Mouse (Mus musculus) stomach, embryonic 16.5 days (tissue): Measurements from ENCODE around the gene Gli3. TPM values are rescaled to one million over a fixed set of nuclear protein-coding genes. Genes with fewer than 3 reads are reported as not detected.

ENCODE experiments used
- ATAC-seq: fragments of 200-750 bp; cut with Nextera tagmentation; 2 replicates; pipeline ENCODE4 v1.8.0; 2017; ENCODE audit warnings: moderate number of reproducible peaks, moderate TSS enrichment; ENCODE audit not compliant: insufficient read depth, low FRiP score
- H3K27ac ChIP-seq: fragments of 300-500 bp; sonication (generic); 2 replicates; pipeline ENCODE4 v1.5.1; 2014; ENCODE audit warnings: low read length
- H3K27me3 ChIP-seq: fragments of 300-500 bp; sonication (generic); 2 replicates; pipeline ENCODE4 v1.6.1; 2014; ENCODE audit warnings: low read length, control low read depth, mixed read lengths; ENCODE audit not compliant: control insufficient read depth, insufficient read depth
- H3K36me3 ChIP-seq: fragments of 300-500 bp; sonication (generic); 2 replicates; pipeline ENCODE4 v1.6.1; 2014; ENCODE audit warnings: low read length; ENCODE audit not compliant: control insufficient read depth, insufficient read depth
- H3K4me1 ChIP-seq: fragments of 300-500 bp; sonication (generic); 2 replicates; pipeline ENCODE4 v1.6.1; 2014; ENCODE audit warnings: low read length, control low read depth, mixed read lengths; ENCODE audit not compliant: control insufficient read depth, insufficient read depth
- H3K4me2 ChIP-seq: fragments of 300-500 bp; sonication (generic); 2 replicates; pipeline ENCODE4 v1.6.1; 2014; ENCODE audit warnings: low read depth, low read length, mixed read lengths
- H3K4me3 ChIP-seq: fragments of 300-500 bp; sonication (generic); replicated peaks from 2 replicates; pipeline ENCODE4 v1.5.1; 2014; ENCODE audit warnings: mild to moderate bottlenecking, low read length
- H3K9ac ChIP-seq: fragments of 300-500 bp; sonication (generic); 2 replicates; pipeline ENCODE4 v1.6.1; 2014; ENCODE audit warnings: low read length
- H3K9me3 ChIP-seq: fragments of 300-500 bp; sonication (generic); replicated peaks from 2 replicates; pipeline ENCODE4 v1.6.1; 2016; ENCODE audit warnings: low read length, control low read depth; ENCODE audit not compliant: control insufficient read depth
- WGBS: fragments of 180-500 bp; shearing (Covaris S2); extraction: QIAGEN DNeasy Blood & Tissue Kit; methylation state at CpG from one replicate; pipeline ENCODE4 v1.1.7; 2014; 5-methylcytosine and 5-hydroxymethylcytosine counted together
- polyA plus RNA-seq: library from polyadenylated mRNA; unstranded; fragments of >200 nt; fragmentation: Nextera tagmentation; extraction: Ambion mirVana; gene quantifications from 2 replicates; pipeline ENCODE4 v1.2.1, GENCODE M21; 2015

Gli3 gene
- polyA plus RNA-seq = 13.3 and 14.3 TPM in 2 replicates

GRCm38 (mm10) chr13:15462830-15463491 lies at the start of gene Gli3:
TSS of gene Gli3 (plus strand) at chr13:15463235.
- Histone ChIP-seq H3K9me3 (no peaks in the 10 kb centered on the region), H3K27me3 (no peaks in the 10 kb centered on the region), H3K4me1 (peaks cover 6% of the 10 kb centered on the region; the same call in 1 of the 2 replicates), H3K27ac (peak within 1 kb of the TSS; percentile 98), H3K4me3 (peak within 1 kb of the TSS; percentile 86), H3K36me3 (no peaks in the 10 kb centered on the region), H3K9ac (peak within 1 kb of the TSS; percentile 92), H3K4me2 (peak within 1 kb of the TSS; percentile 73)
- WGBS = under 1% methylated on average over 61 of the region's 76 CpGs
- peak; percentile 94 for ATAC-seq

GRCm38 (mm10) chr13:15421182-15421750 lies 41.8 kb upstream of the Gli3 start:
- H3K9me3 ChIP-seq = no peaks in the 10 kb centered on the region
- no peaks in the 10 kb centered on the region for H3K36me3 ChIP-seq
- H3K27ac ChIP-seq = no peak overlapping the region
- no peak overlapping the region for H3K4me3 ChIP-seq
- ATAC-seq = no peak
- H3K4me1 ChIP-seq = no peaks in the 10 kb centered on the region
- 50% methylated on average over 10 of the region's 10 CpGs for WGBS
- H3K4me2 ChIP-seq = peak overlapping the region; percentile 9; the same call in 1 of the 2 replicates
- peak overlapping the region; percentile 19; the same call in 1 of the 2 replicates for H3K9ac ChIP-seq
- H3K27me3 ChIP-seq = no peaks in the 10 kb centered on the region

DNA sequence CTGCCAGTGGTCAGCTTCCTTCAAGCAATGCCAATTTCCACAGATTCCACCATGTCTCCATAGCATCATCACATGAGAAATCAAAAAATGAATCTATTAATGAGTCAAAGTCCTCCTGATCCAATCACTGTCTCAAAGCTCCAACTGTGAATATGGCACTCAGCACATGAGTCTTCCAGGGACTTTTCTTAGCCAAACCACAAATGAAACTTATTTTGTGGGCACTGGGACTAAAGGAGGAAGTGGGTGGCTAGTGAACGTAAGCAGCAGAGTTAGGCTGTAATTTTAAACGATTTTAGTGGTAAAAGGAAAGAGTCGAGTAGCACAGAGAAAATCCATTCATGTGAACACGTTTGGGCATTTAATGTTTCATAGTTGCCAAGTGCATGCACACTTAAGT lies 21.0 kb upstream of the Gli3 start:
- Histone ChIP-seq H3K27ac (no peak overlapping the region), H3K9me3 (no peaks in the 10 kb centered on the region), H3K9ac (no peak overlapping the region), H3K4me3 (no peak overlapping the region), H3K36me3 (no peaks in the 10 kb centered on the region), H3K27me3 (no peaks in the 10 kb centered on the region), H3K4me1 (no peaks in the 10 kb centered on the region), H3K4me2 (no peak overlapping the region)
- 81% methylated on average over 4 of the region's 4 CpGs for WGBS
- no peak for ATAC-seq

GRCm38 (mm10) chr13:15444312-15444711 lies 18.7 kb upstream of the Gli3 start:
- no peaks in the 10 kb centered on the region for H3K36me3 ChIP-seq
- no peaks in the 10 kb centered on the region for H3K27me3 ChIP-seq
- no peak overlapping the region for H3K9ac ChIP-seq
- H3K27ac ChIP-seq = no peak overlapping the region
- no peak overlapping the region for H3K4me3 ChIP-seq
- H3K4me2 ChIP-seq = no peak overlapping the region
- H3K9me3 ChIP-seq = no peaks in the 10 kb centered on the region
- 75% methylated on average over 4 of the region's 4 CpGs for WGBS
- no peak for ATAC-seq
- H3K4me1 ChIP-seq = no peaks in the 10 kb centered on the region

- no peak for ATAC-seq
- no peak overlapping the region for H3K27ac ChIP-seq
- 63% methylated on average over 2 of the region's 2 CpGs for whole genome bisulfite sequencing
Observed at GRCm38 (mm10) chr13:15445591-15445990, 17.4 kb upstream of the Gli3 start.

GRCm38 (mm10) chr13:15446004-15446403 lies 17.0 kb upstream of the Gli3 start:
- 72% methylated on average over 8 of the region's 8 CpGs for WGBS
- no peak for ATAC-seq
- no peaks in the 10 kb centered on the region for H3K4me1 ChIP-seq

More at GRCm38 (mm10) chr13:15445591-15445990, 17.4 kb upstream of the Gli3 start:
- Histone ChIP-seq H3K4me3 (no peak overlapping the region), H3K27me3 (no peaks in the 10 kb centered on the region), H3K4me1 (no peaks in the 10 kb centered on the region), H3K9ac (no peak overlapping the region), H3K4me2 (no peak overlapping the region), H3K9me3 (no peaks in the 10 kb centered on the region), H3K36me3 (no peaks in the 10 kb centered on the region)

GRCm38 (mm10) chr13:15446782-15447564 lies 16.1 kb upstream of the Gli3 start:
- no peak for ATAC-seq

More at GRCm38 (mm10) chr13:15446004-15446403, 17.0 kb upstream of the Gli3 start:
- no peak overlapping the region for H3K27ac ChIP-seq
- H3K9me3 ChIP-seq = no peaks in the 10 kb centered on the region
- no peaks in the 10 kb centered on the region for H3K36me3 ChIP-seq
- H3K4me3 ChIP-seq = no peak overlapping the region
- no peaks in the 10 kb centered on the region for H3K27me3 ChIP-seq
- H3K4me2 ChIP-seq = no peak overlapping the region
- no peak overlapping the region for H3K9ac ChIP-seq

DNA sequence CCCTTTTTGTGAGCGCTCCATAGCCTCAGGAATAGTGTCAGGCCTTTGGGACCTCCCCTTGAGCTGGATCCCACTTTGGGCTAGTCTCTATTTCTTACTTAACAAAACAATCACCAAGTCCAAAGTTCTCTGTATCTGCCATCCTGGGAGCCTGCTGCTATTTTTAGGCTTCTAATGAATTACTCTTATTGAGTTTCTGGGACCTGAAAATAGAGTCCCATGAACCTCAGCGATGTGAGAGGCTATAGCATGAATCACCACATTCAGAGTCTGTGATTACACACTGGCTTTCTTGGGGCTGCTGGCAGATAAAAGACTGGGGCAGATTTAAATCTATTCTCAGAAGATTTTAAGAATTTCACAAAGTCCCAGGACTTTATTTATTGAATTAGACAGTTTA lies 12.1 kb upstream of the Gli3 start:
- Histone ChIP-seq H3K27me3 (no peaks in the 10 kb centered on the region), H3K4me3 (no peak overlapping the region), H3K9me3 (no peaks in the 10 kb centered on the region), H3K4me1 (no peaks in the 10 kb centered on the region), H3K36me3 (no peaks in the 10 kb centered on the region), H3K9ac (no peak overlapping the region), H3K27ac (no peak overlapping the region), H3K4me2 (no peak overlapping the region)
- 52% methylated on average over 2 of the region's 2 CpGs for WGBS
- no peak for ATAC-seq

More at GRCm38 (mm10) chr13:15446782-15447564, 16.1 kb upstream of the Gli3 start:
- 63% methylated on average over 7 of the region's 7 CpGs for WGBS
- Histone ChIP-seq H3K9me3 (no peaks in the 10 kb centered on the region), H3K27me3 (no peaks in the 10 kb centered on the region), H3K27ac (no peak overlapping the region), H3K9ac (no peak overlapping the region), H3K36me3 (no peaks in the 10 kb centered on the region), H3K4me3 (no peak overlapping the region), H3K4me2 (no peak overlapping the region), H3K4me1 (no peaks in the 10 kb centered on the region)

- H3K4me1 ChIP-seq = no peaks in the 10 kb centered on the region
- H3K9me3 ChIP-seq = no peaks in the 10 kb centered on the region
- no peak overlapping the region for H3K4me2 ChIP-seq
- H3K27me3 ChIP-seq = no peaks in the 10 kb centered on the region
- no peak overlapping the region for H3K27ac ChIP-seq
- no peaks in the 10 kb centered on the region for H3K36me3 ChIP-seq
- WGBS = 66% methylated on average over 5 of the region's 5 CpGs
- no peak for ATAC-seq
- no peak overlapping the region for H3K4me3 ChIP-seq
- no peak overlapping the region for H3K9ac ChIP-seq
Observed at GRCm38 (mm10) chr13:15457841-15458240, 5.2 kb upstream of the Gli3 start.
